Mouse (Mus musculus): ENCODE results near the gene Ankrd42.

- TF ChIP-seq POLR2A (IDR thresholded peaks at IDR 0.05; ENCODE audit: borderline replicate concordance, extremely low read depth, low read depth, low read length) (no peak), CTCF (IDR thresholded peaks at IDR 0.05; ENCODE audit: insufficient read depth, low read length) (no peak)
These were observed 78.2 kb downstream of the Ankrd42 start for GRCm38 (mm10) chr7:92558744-92559143.

All from lung, adult 2 months (tissue).